Mouse (Mus musculus) E14TG2a.4 (cell line): Measurements from ENCODE around the gene Oxsm.

Experiments used
- CTCF ChIP-seq: conservative IDR thresholded peaks from 2 replicates; pipeline ENCODE4 v1.5.1; 2014; ENCODE audit warnings: low read length
- NANOG ChIP-seq: IDR thresholded peaks from 2 replicates; pipeline ENCODE4 v1.6.1; 2014; ENCODE audit warnings: borderline replicate concordance, low read length, mixed read lengths
- POU5F1 ChIP-seq: IDR thresholded peaks from 2 replicates; pipeline ENCODE4 v1.6.1; 2014; ENCODE audit warnings: low read length, borderline replicate concordance

GRCm38 (mm10) chr14:16255745-16256144 lies 6.1 kb upstream of the Oxsm start:
- TF ChIP-seq CTCF = no peak
- TF ChIP-seq POU5F1 = no peak
- TF ChIP-seq NANOG = no peak
